Mouse (Mus musculus) gastrocnemius, adult 8-10 months (tissue): ENCODE results near the gene AC170998.1. TPM values are rescaled to one million over a fixed set of nuclear protein-coding genes. Genes with fewer than 3 reads are reported as not detected.
"Not testable (repeated sequence)": the region's sequence is repeated elsewhere in the genome, so short reads cannot be mapped to it uniquely, and the experiment has no call there.

Experiments
- DNase-seq, 2 experiments: peaks; one replicate each; pipeline ENCODE4 v3.0.0; 2022; ENCODE audit warnings: low spot score in 2 of 2
- total RNA-seq, 4 experiments: library from RNA; stranded (reverse); gene quantifications; 2 replicates each; pipeline ENCODE4 v1.2.4; 2022

AC170998.1 gene
- total RNA-seq, 4 experiments from 2014 or later: 0.86 to 1.7 TPM; not detected in 2

GRCm38 (mm10) chr17:28706697-28707096 lies 19.2 kb upstream of the AC170998.1 start:
- DNase-seq: no peak

- no peak for DNase-seq
Observed at GRCm38 (mm10) chr17:28707136-28707627, 18.7 kb upstream of the AC170998.1 start.

GRCm38 (mm10) chr17:28707816-28708215 lies 18.1 kb upstream of the AC170998.1 start:
- no peak for DNase-seq

- DNase-seq: no peak
Observed at GRCm38 (mm10) chr17:28708989-28709388, 16.9 kb upstream of the AC170998.1 start.

GRCm38 (mm10) chr17:28709552-28710290 lies 16.2 kb upstream of the AC170998.1 start:
- DNase-seq: no peak

GRCm38 (mm10) chr17:28710291-28710688 lies 15.6 kb upstream of the AC170998.1 start:
- DNase-seq: no peak

GRCm38 (mm10) chr17:28711237-28711636 lies 14.6 kb upstream of the AC170998.1 start:
- no peak for DNase-seq

- DNase-seq: no peak
Observed at GRCm38 (mm10) chr17:28712305-28712704, 13.6 kb upstream of the AC170998.1 start.

- no peak for DNase-seq
Observed at GRCm38 (mm10) chr17:28714006-28714405, 11.9 kb upstream of the AC170998.1 start.

- no peak for DNase-seq
Observed at GRCm38 (mm10) chr17:28715832-28716548, 9.9 kb upstream of the AC170998.1 start.

GRCm38 (mm10) chr17:28717535-28717934 lies 8.3 kb upstream of the AC170998.1 start:
- DNase-seq: no peak

GRCm38 (mm10) chr17:28727511-28727910 lies 1.6 kb downstream of the AC170998.1 start:
- DNase-seq: not testable (repeated sequence)

GRCm38 (mm10) chr17:28735317-28736105 lies 9.6 kb downstream of the AC170998.1 start:
- no peak for DNase-seq

- DNase-seq: no peak
Observed at GRCm38 (mm10) chr17:28736486-28736885, 10.6 kb downstream of the AC170998.1 start.

- no peak for DNase-seq
Observed at GRCm38 (mm10) chr17:28737973-28738372, 12.1 kb downstream of the AC170998.1 start.

GRCm38 (mm10) chr17:28739244-28739643 lies 13.4 kb downstream of the AC170998.1 start:
- no peak for DNase-seq

GRCm38 (mm10) chr17:28743145-28743866 lies 17.4 kb downstream of the AC170998.1 start:
- DNase-seq: peak in 1 of 2 experiments; percentile 52

GRCm38 (mm10) chr17:28743916-28744315 lies 18.0 kb downstream of the AC170998.1 start:
- DNase-seq: no peak

GRCm38 (mm10) chr17:28745773-28746172 lies 19.9 kb downstream of the AC170998.1 start:
- DNase-seq: no peak

GRCm38 (mm10) chr17:28748001-28748400 lies 22.1 kb downstream of the AC170998.1 start:
- DNase-seq: no peak

- DNase-seq: no peak
Observed at GRCm38 (mm10) chr17:28750580-28750979, 24.7 kb downstream of the AC170998.1 start.
